Mouse (Mus musculus): Measurements from ENCODE around the gene Vac14. TPM values are rescaled to one million over a fixed set of nuclear protein-coding genes. Genes with fewer than 3 reads are reported as not detected.

Gene Vac14
- polyA plus RNA-seq, 1 experiment = 34.3 TPM

DNA sequence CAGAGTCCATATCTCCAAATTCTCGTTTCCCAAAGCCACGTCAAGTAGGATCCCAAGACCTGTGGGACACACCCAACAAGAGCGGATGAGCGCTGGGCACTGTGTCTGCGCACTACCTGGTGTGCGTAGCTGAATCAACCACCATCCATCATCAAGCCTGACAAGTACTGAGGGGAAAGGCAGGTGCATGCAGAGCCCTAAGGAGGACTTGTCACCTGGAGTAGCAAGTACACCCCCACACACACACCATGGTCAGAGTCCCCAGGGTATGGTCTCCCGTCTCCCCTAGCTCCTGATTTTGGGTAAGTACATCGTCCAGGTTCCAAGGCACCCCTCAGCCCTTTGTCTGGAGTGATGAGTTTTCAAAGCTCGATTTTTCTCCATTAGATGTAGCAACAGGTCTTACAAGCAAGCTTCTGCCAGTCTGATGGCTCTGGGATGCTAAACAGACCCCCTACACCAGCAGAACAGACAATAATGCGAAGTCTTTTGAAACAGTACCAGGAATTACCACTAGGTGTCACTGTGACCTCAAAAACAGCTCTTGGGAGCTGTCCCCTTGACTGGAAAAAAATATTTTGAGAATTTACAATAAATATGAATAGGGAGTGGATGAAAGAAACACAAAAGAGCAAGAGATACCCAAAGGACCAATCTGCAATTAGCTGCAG, 131.2 kb downstream of the Vac14 start:
- Histone ChIP-seq H3K4me1 (ENCODE audit: control insufficient read depth, insufficient read depth, insufficient read length) (no peaks in the 10 kb centered on the region), H3K27me3 (ENCODE audit: control insufficient read depth, insufficient read depth, low read length) (no peaks in the 10 kb centered on the region), H3K27ac (ENCODE audit: insufficient read depth, low read length) (no peak overlapping the region), H3K4me3 (ENCODE audit: extremely low read depth, insufficient read depth, insufficient read length) (no peak overlapping the region), H3K36me3 (ENCODE audit: control insufficient read depth, insufficient read depth, low read length) (no peaks in the 10 kb centered on the region)
- 56% methylated on average over 10 of the region's 10 CpGs for WGBS
- peak in 1 of 2 experiments; percentile 18 for DNase-seq (ENCODE audit: low read depth in 1 of 2, low spot score in 2 of 2)
- TF ChIP-seq CTCF (IDR thresholded peaks at IDR 0.05; ENCODE audit: extremely low read depth, insufficient read depth, insufficient read length, insufficient replicate concordance) (peak; percentile 10; the same call in 1 of the 2 replicates), POLR2A (IDR thresholded peaks at IDR 0.05; ENCODE audit: low read depth, low read length) (no peak)

DNA sequence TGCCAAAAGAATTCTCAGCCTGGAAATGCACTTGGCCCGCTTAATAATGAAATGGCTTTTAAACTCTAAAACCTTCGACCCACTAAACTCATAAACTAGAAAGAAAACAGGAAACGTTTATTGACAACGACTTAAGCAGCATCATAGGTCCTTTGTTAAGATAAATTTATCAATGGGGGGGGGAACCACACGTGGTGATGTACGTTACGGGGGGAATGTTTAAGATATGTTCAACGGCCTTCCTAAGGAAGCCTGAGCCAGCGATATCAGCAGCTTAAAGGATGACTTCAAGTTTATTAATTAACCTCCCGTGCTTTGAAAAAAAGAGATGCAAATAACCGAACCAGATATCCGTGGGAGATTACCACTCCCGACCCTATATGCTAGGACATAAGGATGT, 131.9 kb downstream of the Vac14 start:
- Histone ChIP-seq H3K27ac (ENCODE audit: insufficient read depth, low read length) (no peak overlapping the region), H3K4me3 (ENCODE audit: extremely low read depth, insufficient read depth, insufficient read length) (no peak overlapping the region), H3K36me3 (ENCODE audit: control insufficient read depth, insufficient read depth, low read length) (no peaks in the 10 kb centered on the region), H3K27me3 (ENCODE audit: control insufficient read depth, insufficient read depth, low read length) (no peaks in the 10 kb centered on the region), H3K4me1 (ENCODE audit: control insufficient read depth, insufficient read depth, insufficient read length) (no peaks in the 10 kb centered on the region)
- DNase-seq (ENCODE audit: low read depth in 1 of 2, low spot score in 2 of 2) = no peak
- TF ChIP-seq POLR2A (IDR thresholded peaks at IDR 0.05; ENCODE audit: low read depth, low read length) (no peak), CTCF (IDR thresholded peaks at IDR 0.05; ENCODE audit: extremely low read depth, insufficient read depth, insufficient read length, insufficient replicate concordance) (no peak)
- 56% methylated on average over 13 of the region's 13 CpGs for WGBS

DNA sequence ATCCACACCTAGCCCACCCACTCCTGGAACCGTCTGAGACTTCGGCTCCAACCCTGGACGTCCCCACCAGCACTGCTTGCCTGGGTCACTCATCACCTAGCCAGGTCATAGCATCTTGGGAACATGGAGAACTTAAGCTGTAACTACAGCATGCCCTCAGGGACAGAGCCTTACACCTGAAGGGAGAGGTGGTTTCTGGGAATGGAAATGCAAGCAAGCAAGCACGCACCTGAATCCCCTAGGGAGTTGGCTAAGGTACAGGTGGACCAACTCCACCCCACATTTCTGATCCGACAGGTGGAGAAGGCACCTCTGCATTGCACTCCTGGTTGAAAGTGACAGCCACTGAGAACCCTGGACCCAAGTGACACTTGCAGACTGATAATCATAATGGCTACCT, 133.1 kb downstream of the Vac14 start:
- no peaks in the 10 kb centered on the region for H3K27me3 ChIP-seq (ENCODE audit: control insufficient read depth, insufficient read depth, low read length)
- DNase-seq (ENCODE audit: low read depth in 1 of 2, low spot score in 2 of 2) = no peak
- WGBS = 92% methylated on average over 5 of the region's 5 CpGs
- H3K36me3 ChIP-seq (ENCODE audit: control insufficient read depth, insufficient read depth, low read length) = no peaks in the 10 kb centered on the region
- no peak overlapping the region for H3K4me3 ChIP-seq (ENCODE audit: extremely low read depth, insufficient read depth, insufficient read length)
- no peak overlapping the region for H3K27ac ChIP-seq (ENCODE audit: insufficient read depth, low read length)
- no peak for TF ChIP-seq CTCF (IDR thresholded peaks at IDR 0.05; ENCODE audit: extremely low read depth, insufficient read depth, insufficient read length, insufficient replicate concordance)
- no peak for TF ChIP-seq POLR2A (IDR thresholded peaks at IDR 0.05; ENCODE audit: low read depth, low read length)
- no peaks in the 10 kb centered on the region for H3K4me1 ChIP-seq (ENCODE audit: control insufficient read depth, insufficient read depth, insufficient read length)

DNA sequence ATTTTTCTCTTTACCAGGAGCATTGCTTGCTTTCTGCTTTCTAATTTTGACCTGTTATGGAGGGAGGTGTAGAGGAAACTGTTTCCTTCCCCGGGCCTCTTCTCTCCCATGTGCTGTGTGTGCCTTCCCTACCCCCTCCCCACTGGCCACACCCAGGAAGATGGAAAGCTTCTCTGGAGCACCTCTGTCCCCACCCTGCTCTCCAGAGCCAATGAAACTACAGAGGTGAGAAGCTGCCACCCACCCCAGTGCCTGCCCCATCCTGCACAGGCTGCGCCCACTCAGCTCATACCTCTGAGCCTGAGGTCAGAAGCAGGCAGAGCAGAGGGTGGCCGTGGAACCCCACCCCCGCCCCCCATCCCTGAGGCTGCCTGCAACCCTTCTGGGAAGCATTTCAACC, 136.3 kb downstream of the Vac14 start:
- 61% methylated on average over 4 of the region's 4 CpGs for WGBS
- DNase-seq (ENCODE audit: low read depth in 1 of 2, low spot score in 2 of 2) = no peak
- Histone ChIP-seq H3K4me3 (ENCODE audit: extremely low read depth, insufficient read depth, insufficient read length) (no peak overlapping the region), H3K27me3 (ENCODE audit: control insufficient read depth, insufficient read depth, low read length) (no peaks in the 10 kb centered on the region), H3K4me1 (ENCODE audit: control insufficient read depth, insufficient read depth, insufficient read length) (no peaks in the 10 kb centered on the region), H3K36me3 (ENCODE audit: control insufficient read depth, insufficient read depth, low read length) (no peaks in the 10 kb centered on the region), H3K27ac (ENCODE audit: insufficient read depth, low read length) (no peak overlapping the region)
- TF ChIP-seq POLR2A (IDR thresholded peaks at IDR 0.05; ENCODE audit: low read depth, low read length) (no peak), CTCF (IDR thresholded peaks at IDR 0.05; ENCODE audit: extremely low read depth, insufficient read depth, insufficient read length, insufficient replicate concordance) (no peak)

DNA sequence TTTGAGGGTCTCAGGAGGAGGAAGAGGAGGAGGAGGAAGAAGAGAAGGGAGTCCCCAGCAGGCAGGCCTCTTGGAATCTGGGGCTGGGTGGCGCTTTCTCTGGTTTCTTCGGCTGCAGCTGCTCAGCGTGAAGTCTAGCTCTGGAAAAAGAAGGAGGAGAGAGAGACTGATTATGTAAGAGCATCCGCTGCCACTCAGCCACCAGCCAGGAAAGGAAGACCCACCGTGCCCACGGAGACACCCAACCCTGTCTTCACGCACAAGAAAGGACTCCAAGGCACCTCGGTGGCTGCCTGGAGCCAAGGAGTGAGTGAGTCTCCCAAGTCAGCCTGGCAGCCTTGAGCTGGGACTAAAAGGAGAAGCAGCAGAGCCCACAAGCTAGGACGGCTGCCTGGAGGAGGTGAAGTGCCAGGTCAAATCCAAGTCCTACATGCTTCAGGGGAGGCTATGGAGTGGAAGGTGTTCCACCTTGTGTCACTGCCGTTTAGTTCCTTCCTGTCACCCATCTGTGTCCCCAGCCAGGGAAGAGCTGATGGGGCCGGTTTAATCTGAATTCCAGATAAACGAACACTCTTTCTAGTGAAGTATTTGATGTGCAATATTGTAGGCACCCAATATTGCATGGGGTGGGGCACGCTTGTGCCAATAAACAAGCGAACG, 137.3 kb downstream of the Vac14 start:
- H3K4me3 ChIP-seq (ENCODE audit: extremely low read depth, insufficient read depth, insufficient read length) = no peak overlapping the region
- H3K4me1 ChIP-seq (ENCODE audit: control insufficient read depth, insufficient read depth, insufficient read length) = no peaks in the 10 kb centered on the region
- WGBS = 69% methylated on average over 15 of the region's 15 CpGs
- H3K27me3 ChIP-seq (ENCODE audit: control insufficient read depth, insufficient read depth, low read length) = no peaks in the 10 kb centered on the region
- no peak for TF ChIP-seq POLR2A (IDR thresholded peaks at IDR 0.05; ENCODE audit: low read depth, low read length)
- TF ChIP-seq CTCF (IDR thresholded peaks at IDR 0.05; ENCODE audit: extremely low read depth, insufficient read depth, insufficient read length, insufficient replicate concordance) = no peak
- H3K36me3 ChIP-seq (ENCODE audit: control insufficient read depth, insufficient read depth, low read length) = no peaks in the 10 kb centered on the region
- no peak overlapping the region for H3K27ac ChIP-seq (ENCODE audit: insufficient read depth, low read length)
- no peak for DNase-seq (ENCODE audit: low read depth in 1 of 2, low spot score in 2 of 2)

DNA sequence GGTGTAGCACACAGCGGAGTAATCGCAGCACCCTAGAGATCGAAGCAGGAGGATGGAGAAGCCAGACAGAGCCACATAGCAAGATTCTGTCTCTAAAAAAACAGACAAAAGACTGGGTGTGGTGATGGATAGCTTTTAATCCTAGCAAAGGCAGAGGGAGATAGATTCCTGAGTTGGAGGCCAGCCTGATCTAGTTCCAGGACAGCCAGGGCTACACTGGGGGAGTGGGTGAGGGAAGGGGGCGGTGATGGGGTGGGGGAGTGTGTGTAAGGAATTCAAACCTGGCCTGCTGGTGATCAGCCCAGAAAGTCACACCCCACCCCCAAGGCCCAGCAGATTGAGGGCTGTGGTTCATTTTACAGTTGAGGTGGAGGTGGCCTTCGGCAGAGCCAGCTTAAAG, 137.8 kb downstream of the Vac14 start:
- Histone ChIP-seq H3K27ac (ENCODE audit: insufficient read depth, low read length) (no peak overlapping the region), H3K27me3 (ENCODE audit: control insufficient read depth, insufficient read depth, low read length) (no peaks in the 10 kb centered on the region), H3K4me1 (ENCODE audit: control insufficient read depth, insufficient read depth, insufficient read length) (no peaks in the 10 kb centered on the region), H3K36me3 (ENCODE audit: control insufficient read depth, insufficient read depth, low read length) (no peaks in the 10 kb centered on the region), H3K4me3 (ENCODE audit: extremely low read depth, insufficient read depth, insufficient read length) (no peak overlapping the region)
- 88% methylated on average over 5 of the region's 5 CpGs for WGBS
- no peak for DNase-seq (ENCODE audit: low read depth in 1 of 2, low spot score in 2 of 2)
- no peak for TF ChIP-seq CTCF (IDR thresholded peaks at IDR 0.05; ENCODE audit: extremely low read depth, insufficient read depth, insufficient read length, insufficient replicate concordance)
- no peak for TF ChIP-seq POLR2A (IDR thresholded peaks at IDR 0.05; ENCODE audit: low read depth, low read length)
